Mouse (Mus musculus): ENCODE measurements around the gene Phactr1.

- no peak for TF ChIP-seq CTCF (IDR thresholded peaks at IDR 0.05; ENCODE audit: low read depth)
- no peak for TF ChIP-seq EP300 (IDR thresholded peaks at IDR 0.05; ENCODE audit: low read depth)
Measured at GRCm38 (mm10) chr13:42696641-42697040, 16.2 kb downstream of the Phactr1 start.
